ENCODE assay signal across 11 mouse cellular contexts in genomic region chr17:15990303-15990702, GRCm38 (mm10).
DNase-seq lines count a peak whose midpoint lies in the region; ATAC-seq and TF ChIP-seq lines count a peak whose summit lies in the region.
"Had no signal": no experiment of that assay in that cellular context is flagged by ENCODE, and none has a peak within 500 bp of the region (broad histone marks: within the 10 kb centered on the region; RNA-seq: fewer than 3 reads in every experiment).

No protein-coding gene starts in this region.

- H3K4me2 ChIP-seq in forebrain, embryonic 11.5 days (ENCODE audit: low read depth, low read length, severe bottlenecking) = no peak overlapping the region
- H3K4me2 ChIP-seq: liver, embryonic 15.5 days had no signal

- peak; percentile 69 for ATAC-seq in forebrain, embryonic 11.5 days (replicated peaks; ENCODE audit: low FRiP score)
- no peak for ATAC-seq in granulocyte monocyte progenitor cell, adult 5-6 weeks (replicated peaks; ENCODE audit: poor library complexity, severe bottlenecking)

- H3K36me3 ChIP-seq in forebrain, embryonic 11.5 days (ENCODE audit: control insufficient read depth, insufficient read depth, low read length) = no peaks in the 10 kb centered on the region
- H3K36me3 ChIP-seq in thymus, adult 2 months (ENCODE audit: control insufficient read depth, insufficient read depth, low read length) = no peaks in the 10 kb centered on the region
- H3K36me3 ChIP-seq: liver, embryonic 15.5 days had no signal

- no peaks in the 10 kb centered on the region for H3K9me3 ChIP-seq in forebrain, embryonic 11.5 days (ENCODE audit: control insufficient read depth, low read length)
- H3K9me3 ChIP-seq: liver, embryonic 15.5 days had no signal

- peak; percentile 23 to 31 for DNase-seq in right cerebral cortex, postnatal 10 days (ENCODE audit: low spot score in 2 of 2)
- no peak for DNase-seq in right cerebral cortex, postnatal 14 days
- peak; percentile 60 for DNase-seq in forebrain, embryonic 11.5 days (ENCODE audit: low spot score)
- DNase-seq in layer of hippocampus, postnatal 14 days (ENCODE audit: low spot score in 2 of 2) = peak; percentile 7 to 17
- peak; percentile 55 for DNase-seq in retina, postnatal 1 day
- DNase-seq in thymus, adult 2 months = no peak
- DNase-seq in thymus, postnatal 14 days = no peak
- DNase-seq: kidney, postnatal 36 days had no signal

- no peak overlapping the region for H3K9ac ChIP-seq in forebrain, embryonic 11.5 days (ENCODE audit: low read length)
- H3K9ac ChIP-seq: liver, embryonic 15.5 days had no signal

- H3K4me1 ChIP-seq in forebrain, embryonic 11.5 days (replicated peaks; ENCODE audit: control insufficient read depth, insufficient read depth, low read length) = peaks cover 11% of the 10 kb centered on the region; the same call in 1 of the 2 replicates
- no peaks in the 10 kb centered on the region for H3K4me1 ChIP-seq in thymus, adult 2 months (replicated peaks; ENCODE audit: control insufficient read depth, insufficient read depth, low read length)
- H3K4me1 ChIP-seq: liver, embryonic 15.5 days had no signal

- 1% methylated on average over 6 of the region's 6 CpGs for WGBS in forebrain, embryonic 11.5 days
- 64% methylated on average over 6 of the region's 6 CpGs for WGBS in thymus, adult 2 months

- peak overlapping the region; percentile 60 for H3K27ac ChIP-seq in forebrain, embryonic 11.5 days (ENCODE audit: low read depth, low read length)
- no peak overlapping the region for H3K27ac ChIP-seq in thymus, adult 2 months (ENCODE audit: control insufficient read depth, insufficient read depth, low read length)
- H3K27ac ChIP-seq: liver, embryonic 15.5 days had no signal

- TF ChIP-seq CTCF in thymus, adult 2 months (IDR thresholded peaks at IDR 0.05; ENCODE audit: borderline replicate concordance, control insufficient read depth, extremely low read depth, insufficient read depth, low read length, poor library complexity) = no peak

- H3K27me3 ChIP-seq in forebrain, embryonic 11.5 days (ENCODE audit: control insufficient read depth, insufficient read depth, low read length) = no peaks in the 10 kb centered on the region
- H3K27me3 ChIP-seq in thymus, adult 2 months (ENCODE audit: control insufficient read depth, insufficient read depth, low read length) = no peaks in the 10 kb centered on the region
- H3K27me3 ChIP-seq: liver, embryonic 15.5 days had no signal

- no peak overlapping the region for H3K4me3 ChIP-seq in forebrain, embryonic 11.5 days (ENCODE audit: low read depth, low read length)
- no peak overlapping the region for H3K4me3 ChIP-seq in thymus, adult 2 months (ENCODE audit: control insufficient read depth, insufficient read depth, low read length)
- H3K4me3 ChIP-seq: erythroblast, embryonic 14.5 days; liver, embryonic 15.5 days had no signal

- no peak for TF ChIP-seq POLR2A in thymus, adult 2 months (IDR thresholded peaks at IDR 0.05; ENCODE audit: control insufficient read depth, extremely low read depth, insufficient read depth, low read length, poor library complexity)

Comparison
In these comparisons a context has a peak if more than half of its experiments do, and no peak if none do; other contexts are left out.
1. DNase-seq: peak in right cerebral cortex, postnatal 10 days (2 of 2), forebrain, embryonic 11.5 days (single experiment), layer of hippocampus, postnatal 14 days (2 of 2) and retina, postnatal 1 day (single experiment); none in right cerebral cortex, postnatal 14 days (single experiment), thymus, adult 2 months (single experiment) and thymus, postnatal 14 days (single experiment).